Mouse (Mus musculus) cortical plate, adult 2 months (tissue): ENCODE results near the gene Tet2. TPM values are rescaled to one million over a fixed set of nuclear protein-coding genes. Genes with fewer than 3 reads are reported as not detected.
A peak's percentile ranks its signal among the peaks of the same experiment; 100 is the strongest.
"Not testable (repeated sequence)": the region's sequence is repeated elsewhere in the genome, so short reads cannot be mapped to it uniquely, and the experiment has no call there.

Experiments
- H3K27ac ChIP-seq: fragments of 200-500 bp; 2 replicates; pipeline ENCODE4 v1.5.1; 2012; ENCODE audit warnings: low read length, control low read depth, inconsistent platforms; ENCODE audit not compliant: insufficient read depth
- H3K4me1 ChIP-seq: fragments of 200-500 bp; 2 replicates; pipeline ENCODE4 v1.6.1; 2011; ENCODE audit warnings: low read length; ENCODE audit not compliant: control insufficient read depth, insufficient read depth
- H3K4me3 ChIP-seq: fragments of 200-500 bp; 2 replicates; pipeline ENCODE4 v1.5.1; 2011; ENCODE audit warnings: mild to moderate bottlenecking, low read length, control low read depth; ENCODE audit not compliant: insufficient read depth
- CTCF ChIP-seq: fragments of 200-500 bp; IDR thresholded peaks from 2 replicates; pipeline ENCODE4 v1.5.1; 2011; ENCODE audit warnings: mild to moderate bottlenecking, control low read depth, low read length; ENCODE audit not compliant: insufficient read depth; ENCODE audit errors: extremely low read depth
- POLR2A ChIP-seq: fragments of 200-500 bp; IDR thresholded peaks from 2 replicates; pipeline ENCODE4 v1.6.1; 2011; ENCODE audit warnings: mild to moderate bottlenecking, low read length, control low read depth; ENCODE audit not compliant: insufficient read depth; ENCODE audit errors: extremely low read depth
- polyA plus RNA-seq: library from polyadenylated mRNA; depleted of rRNA; stranded (reverse); fragments of >200 nt; gene quantifications from 2 replicates; pipeline ENCODE4 v1.2.3, GENCODE M21; 2012; rRNA removed

Gene Tet2
- polyA plus RNA-seq, result 25.6 and 27.9 TPM in 2 replicates

GRCm38 (mm10) chr3:133544551-133545303, at the start of gene Tet2:
Tet2 (minus strand) TSS chr3:133545139.
- Histone ChIP-seq H3K27ac (peak within 1 kb of the TSS; percentile 96), H3K4me1 (peaks cover 5% of the 10 kb centered on the region), H3K4me3 (peak within 1 kb of the TSS; percentile 77)
- TF ChIP-seq POLR2A, result no peak

GRCm38 (mm10) chr3:133592995-133593394, 48.1 kb upstream of the Tet2 start:
- not testable (repeated sequence) for H3K4me3 ChIP-seq, H3K27ac ChIP-seq, H3K4me1 ChIP-seq

GRCm38 (mm10) chr3:133590506-133591152, 45.7 kb upstream of the Tet2 start:
- no peak overlapping the region for H3K4me3 ChIP-seq
- TF ChIP-seq POLR2A (no peak), CTCF (no peak)
- no peak overlapping the region for H3K27ac ChIP-seq
- no peaks in the 10 kb centered on the region for H3K4me1 ChIP-seq

GRCm38 (mm10) chr3:133585010-133585409, 40.1 kb upstream of the Tet2 start:
- H3K4me3 ChIP-seq, result no peak overlapping the region
- TF ChIP-seq POLR2A (no peak), CTCF (no peak)
- H3K4me1 ChIP-seq, result no peaks in the 10 kb centered on the region
- no peak overlapping the region for H3K27ac ChIP-seq

- TF ChIP-seq CTCF (no peak), POLR2A (no peak)
- Histone ChIP-seq H3K4me1 (no peaks in the 10 kb centered on the region), H3K4me3 (no peak overlapping the region), H3K27ac (no peak overlapping the region)
These were observed 38.6 kb upstream of the Tet2 start for GRCm38 (mm10) chr3:133583411-133584025.

GRCm38 (mm10) chr3:133582969-133583368, 38.0 kb upstream of the Tet2 start:
- H3K27ac ChIP-seq, result no peak overlapping the region
- no peak for TF ChIP-seq CTCF
- no peak for TF ChIP-seq POLR2A
- no peak overlapping the region for H3K4me3 ChIP-seq
- no peaks in the 10 kb centered on the region for H3K4me1 ChIP-seq

- no peak overlapping the region for H3K27ac ChIP-seq
- TF ChIP-seq CTCF, result no peak
- no peak for TF ChIP-seq POLR2A
- no peaks in the 10 kb centered on the region for H3K4me1 ChIP-seq
- no peak overlapping the region for H3K4me3 ChIP-seq
These were observed 37.2 kb upstream of the Tet2 start for GRCm38 (mm10) chr3:133582096-133582495.

GRCm38 (mm10) chr3:133581541-133581940, 36.6 kb upstream of the Tet2 start:
- no peak for TF ChIP-seq POLR2A

GRCm38 (mm10) chr3:133579671-133580070, 34.7 kb upstream of the Tet2 start:
- no peak overlapping the region for H3K4me3 ChIP-seq
- TF ChIP-seq CTCF (no peak), POLR2A (no peak)
- H3K4me1 ChIP-seq, result no peaks in the 10 kb centered on the region
- no peak overlapping the region for H3K27ac ChIP-seq

More at GRCm38 (mm10) chr3:133581541-133581940, 36.6 kb upstream of the Tet2 start:
- Histone ChIP-seq H3K4me3 (no peak overlapping the region), H3K4me1 (no peaks in the 10 kb centered on the region), H3K27ac (no peak overlapping the region)

GRCm38 (mm10) chr3:133579140-133579539, 34.2 kb upstream of the Tet2 start:
- TF ChIP-seq CTCF, result no peak
- TF ChIP-seq POLR2A, result no peak

More at GRCm38 (mm10) chr3:133579140-133579539, 34.2 kb upstream of the Tet2 start:
- no peak overlapping the region for H3K27ac ChIP-seq
- no peak overlapping the region for H3K4me3 ChIP-seq
- no peaks in the 10 kb centered on the region for H3K4me1 ChIP-seq
